Mouse (Mus musculus) E14TG2a.4 (cell line): ENCODE results near the gene Stpg4.

Experiments
- CTCF ChIP-seq: conservative IDR thresholded peaks from 2 replicates; pipeline ENCODE4 v1.5.1; 2014; ENCODE audit warnings: low read length
- NANOG ChIP-seq: IDR thresholded peaks from 2 replicates; pipeline ENCODE4 v1.6.1; 2014; ENCODE audit warnings: borderline replicate concordance, low read length, mixed read lengths

- TF ChIP-seq CTCF: no peak
- no peak for TF ChIP-seq NANOG
These were observed 6.4 kb upstream of the Stpg4 start for GRCm38 (mm10) chr17:87433929-87434328.
